Mouse (Mus musculus) inflammation-experienced regulatory T-cells, adult 6 months (primary cell): ENCODE results near the gene Cdh3. TPM values are rescaled to one million over a fixed set of nuclear protein-coding genes. Genes with fewer than 3 reads are reported as not detected.

Experiments used
- ATAC-seq: one replicate; pipeline ENCODE4 v1.8.0; 2017
- polyA plus RNA-seq, 3 experiments: library from polyadenylated mRNA; unstranded; fragments of 100-300 nt; shearing (Covaris generic); gene quantifications; one replicate each; pipeline ENCODE4 v1.2.1; 2017

Cdh3 gene
- not detected for polyA plus RNA-seq

DNA sequence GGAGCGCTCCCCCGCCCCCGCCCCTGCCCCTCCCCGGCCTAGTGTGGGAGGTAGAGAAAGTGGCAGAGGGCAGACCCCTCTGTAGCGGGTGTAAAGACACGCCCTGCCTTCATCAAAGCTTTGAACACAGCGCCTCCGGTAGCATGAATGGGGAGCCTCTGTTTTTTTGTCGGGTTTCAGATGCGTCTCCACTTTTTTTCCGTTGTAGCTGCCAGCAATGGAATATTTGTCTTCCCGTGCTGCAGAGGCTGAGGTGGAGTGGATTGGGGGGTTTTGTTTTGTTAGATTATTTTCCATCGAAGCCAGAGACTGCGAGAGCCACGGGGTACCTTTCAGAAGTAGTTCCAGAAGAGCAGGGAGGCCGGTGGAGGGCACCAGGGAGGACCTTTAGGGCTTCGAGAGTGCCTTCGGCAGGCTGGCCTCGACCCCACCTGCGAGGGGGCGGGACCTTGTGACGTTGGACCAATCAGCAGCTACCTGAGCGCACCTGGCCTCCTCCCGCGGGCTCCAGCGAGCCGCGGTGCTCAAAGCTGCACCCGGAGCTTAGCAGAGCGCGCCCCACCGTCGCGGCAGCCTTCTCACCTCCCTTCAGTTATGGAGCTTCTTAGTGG lies at the start of gene Cdh3:
Gene Cdh3, plus strand, starts transcription at position 527 of the 611 bp plus-strand sequence.
- no peak for ATAC-seq

DNA sequence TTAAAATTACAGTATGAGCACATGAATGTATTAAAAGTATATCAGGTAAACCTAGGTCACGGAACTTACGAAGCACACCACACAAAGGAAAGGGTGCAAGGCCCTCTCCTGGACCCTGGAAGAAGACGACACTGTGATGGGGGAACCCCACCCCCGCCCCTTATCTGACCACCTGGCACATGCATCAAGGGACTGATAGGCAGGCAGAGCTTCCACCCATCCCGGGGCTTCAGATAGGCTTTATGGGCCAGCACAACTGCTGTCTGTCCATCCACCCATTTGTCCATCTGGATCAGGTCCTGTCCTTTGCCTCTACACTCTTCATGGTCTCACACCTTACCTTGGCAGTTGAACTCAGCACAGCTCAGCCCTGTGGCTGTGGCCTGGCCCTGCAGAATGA lies 48.6 kb upstream of the Cdh3 start:
- ATAC-seq = no peak

DNA sequence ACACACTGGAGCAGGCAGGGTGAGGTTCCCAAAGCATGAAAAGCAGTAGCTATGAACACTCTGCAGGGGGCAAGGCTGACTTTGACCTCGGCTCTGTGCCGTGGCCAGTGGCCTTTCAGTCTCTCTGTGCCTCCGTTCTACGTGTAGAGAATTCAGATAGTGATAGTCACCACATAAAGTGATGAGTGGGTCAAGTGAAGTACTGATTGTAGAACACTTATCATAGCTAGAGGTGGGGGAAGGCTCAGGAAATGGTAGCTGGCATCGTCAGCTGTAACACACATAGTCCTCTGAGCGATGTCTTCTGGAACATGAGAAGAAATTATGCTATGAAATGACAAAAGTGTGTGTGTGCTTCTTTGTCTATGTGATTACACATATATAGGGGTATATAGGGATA lies 46.9 kb upstream of the Cdh3 start:
- no peak for ATAC-seq

DNA sequence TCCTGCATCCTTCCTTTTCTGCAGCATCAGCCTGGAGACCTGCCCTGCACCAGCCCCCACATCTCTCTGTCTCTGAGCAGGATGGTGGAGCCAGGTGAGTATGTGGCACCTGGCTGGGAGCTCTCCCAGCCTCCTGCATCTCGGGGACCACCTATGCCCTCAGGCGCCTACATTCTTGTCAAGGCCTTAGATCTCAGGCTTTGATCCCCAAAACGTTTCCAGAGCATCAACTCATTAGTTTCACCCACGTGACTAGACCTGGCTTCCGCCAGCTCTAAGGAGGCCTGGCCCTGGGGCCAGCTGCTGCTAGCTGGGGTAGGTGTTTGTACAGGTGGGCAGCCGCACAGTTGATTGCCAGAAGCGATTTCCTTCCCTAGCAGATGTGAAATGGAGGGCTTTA lies 41.2 kb upstream of the Cdh3 start:
- no peak for ATAC-seq

DNA sequence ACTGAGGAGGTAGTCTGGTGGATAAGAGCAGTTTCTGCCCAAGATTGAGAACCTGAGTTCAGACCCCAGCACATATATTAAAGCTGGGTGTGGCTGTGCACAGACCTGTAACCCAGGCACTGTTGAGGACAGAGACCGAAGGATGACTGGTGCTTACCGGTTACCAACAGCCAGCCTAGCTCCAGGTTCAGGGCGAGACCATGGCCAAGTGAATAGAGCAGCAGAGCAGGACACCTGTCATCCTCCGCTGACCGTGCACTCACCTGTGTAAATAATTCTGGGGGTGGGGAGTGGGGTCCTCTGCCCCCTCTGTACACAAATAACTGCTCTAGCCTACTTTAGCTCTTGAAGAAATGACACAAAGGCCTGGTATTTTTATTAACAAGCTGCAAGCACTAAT lies 36.7 kb upstream of the Cdh3 start:
- no peak for ATAC-seq

DNA sequence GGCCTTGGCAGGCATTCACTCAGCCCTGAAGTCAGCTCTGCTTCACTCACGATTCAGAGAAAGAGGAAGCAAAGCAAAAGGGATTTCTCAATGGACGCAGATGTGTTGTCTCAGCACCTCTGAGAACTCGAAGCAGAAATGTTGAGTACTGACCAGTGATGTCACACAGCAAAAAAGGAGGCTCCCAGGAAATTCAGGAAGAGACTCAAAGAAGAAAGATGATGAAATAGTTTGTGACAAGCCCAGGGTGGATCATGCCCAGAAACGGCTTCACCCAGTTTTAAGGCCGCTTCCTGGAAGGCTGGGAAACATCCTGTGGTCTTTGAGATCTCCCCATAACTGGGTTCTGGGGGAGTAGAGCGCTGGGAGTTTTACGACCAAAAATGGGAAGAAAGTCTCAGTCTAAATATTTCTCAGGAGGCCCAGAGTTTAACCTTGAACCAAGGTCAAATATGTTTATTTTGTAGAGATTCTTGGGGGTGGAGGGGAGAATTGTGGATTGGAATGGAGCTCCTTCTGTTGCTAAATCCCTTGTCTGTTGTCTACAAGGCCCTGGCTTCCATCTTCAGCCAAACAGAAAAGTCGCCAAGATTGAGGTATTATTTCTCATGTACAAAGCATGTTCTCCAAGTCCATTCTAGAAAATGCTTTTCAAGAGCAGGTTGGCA lies 10.5 kb upstream of the Cdh3 start, which contains the start of gene 6030452D12Rik:
Gene 6030452D12Rik, plus strand, starts transcription at position 505 of the 668 bp plus-strand sequence.
- ATAC-seq = no peak

DNA sequence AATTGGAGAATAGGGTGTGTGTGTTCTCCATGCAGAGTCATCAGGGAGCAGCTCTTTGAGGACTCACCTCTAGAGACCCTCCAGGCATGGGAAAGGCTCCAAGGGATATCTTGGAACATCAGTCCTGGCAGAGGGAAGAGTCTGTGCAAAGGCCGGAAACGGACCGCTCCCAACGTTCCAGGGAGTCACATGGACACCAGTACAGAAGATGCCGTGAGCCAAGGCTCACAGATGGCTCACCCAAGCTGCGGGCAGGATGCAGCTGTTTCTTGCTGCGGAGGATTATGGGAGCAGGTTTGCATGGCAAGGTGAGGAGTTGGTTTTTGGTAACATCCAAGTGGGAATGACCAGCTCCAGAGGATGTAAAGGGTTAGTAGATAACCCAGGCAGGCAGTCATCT lies 6.5 kb upstream of the Cdh3 start:
- no peak for ATAC-seq

DNA sequence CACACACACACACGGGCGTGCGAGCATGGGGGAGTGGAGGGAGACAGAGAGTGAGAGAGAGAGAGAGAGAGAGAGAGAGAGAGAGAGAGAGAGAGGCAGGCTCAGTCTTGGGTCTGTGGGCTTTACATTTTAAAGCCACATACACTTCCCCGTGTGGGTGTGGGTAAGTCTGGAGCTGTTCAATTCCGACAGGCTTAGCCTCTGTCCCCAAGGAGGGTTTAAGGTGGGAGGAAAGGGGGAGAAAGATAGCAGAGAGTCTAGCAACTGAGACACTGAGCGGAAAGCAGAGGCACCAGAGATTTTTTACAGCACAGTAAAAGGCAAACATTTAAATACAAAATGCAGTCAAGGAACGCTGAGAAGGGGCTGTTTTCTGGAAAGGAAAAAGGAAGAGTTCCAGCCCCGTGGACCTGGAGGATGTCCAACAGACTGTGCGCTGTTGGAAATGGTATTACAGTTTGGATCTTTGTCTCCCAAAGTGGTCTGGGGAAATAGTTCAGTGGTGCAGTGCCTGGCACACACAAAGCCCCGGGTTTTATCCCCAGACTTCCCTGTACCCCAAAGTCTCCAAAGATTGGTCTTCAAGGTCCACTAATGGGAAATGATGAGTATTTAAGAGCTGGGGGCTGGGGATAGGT lies 5.2 kb upstream of the Cdh3 start:
- ATAC-seq = no peak

DNA sequence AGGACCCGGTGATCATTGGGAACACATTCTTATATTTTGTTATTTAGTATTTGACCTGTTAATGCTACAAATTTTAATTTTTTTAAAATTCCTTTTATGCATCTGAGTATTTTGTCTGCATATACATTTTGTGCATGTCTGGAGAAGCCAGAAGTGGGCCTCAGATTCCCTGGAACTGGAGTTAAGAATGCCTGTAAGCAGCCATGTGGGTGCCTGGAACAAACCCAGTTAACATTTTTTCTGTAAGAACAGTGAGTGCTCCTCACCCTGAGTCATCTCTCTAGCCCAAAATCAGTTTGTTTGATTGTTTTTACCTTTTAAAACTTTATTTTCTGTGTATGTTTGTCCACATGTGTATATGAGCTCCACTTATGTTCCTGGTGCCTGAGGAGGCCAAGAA lies 4.6 kb upstream of the Cdh3 start:
- ATAC-seq = no peak

DNA sequence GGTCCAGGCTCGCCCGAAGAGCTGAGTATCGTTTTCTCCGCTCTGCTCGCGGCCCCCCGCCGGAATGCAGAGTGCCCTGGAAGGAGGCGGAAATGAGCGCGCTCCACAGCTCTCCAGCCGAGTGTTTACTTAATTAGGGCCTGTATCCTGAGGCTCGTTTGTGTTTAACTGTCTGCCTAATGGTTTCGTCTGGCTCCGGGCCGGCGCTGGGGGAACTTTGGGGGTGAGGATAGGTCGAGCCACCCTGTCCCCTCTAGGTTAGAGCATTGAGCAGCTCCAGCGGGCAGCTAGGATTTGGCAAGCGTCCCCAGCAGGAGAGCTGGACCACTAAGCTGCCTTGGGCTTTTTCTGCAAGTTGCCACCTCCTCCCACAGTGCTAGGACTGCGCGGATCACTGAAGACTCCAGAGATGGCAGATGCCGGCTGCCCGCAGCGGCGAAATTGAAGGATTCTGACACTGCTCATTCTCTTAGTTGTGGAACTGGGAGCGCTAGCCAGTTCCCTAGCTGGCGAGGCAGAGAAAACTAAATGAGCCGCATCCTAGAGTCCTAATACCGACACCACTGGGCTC lies 2.8 kb upstream of the Cdh3 start:
- no peak for ATAC-seq

DNA sequence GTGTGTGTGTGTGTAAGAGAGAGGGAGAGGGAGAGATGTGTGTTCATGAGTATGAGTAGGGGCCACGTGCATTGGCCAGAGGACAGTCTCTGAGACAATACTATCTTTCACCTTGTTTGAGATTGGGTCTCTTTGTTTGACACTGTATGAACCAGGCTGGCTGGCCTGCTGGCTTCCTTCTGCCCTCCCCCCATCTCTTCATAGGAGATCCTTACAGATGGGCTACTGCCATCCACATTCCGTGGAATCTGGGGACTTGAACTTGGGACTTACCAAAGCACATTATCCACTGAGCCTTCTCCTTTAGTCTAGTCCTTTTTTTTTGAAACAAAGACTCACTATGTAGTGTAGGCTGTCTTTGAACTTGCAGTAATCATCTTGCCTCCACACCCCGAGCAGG lies 2.2 kb upstream of the Cdh3 start:
- no peak for ATAC-seq

DNA sequence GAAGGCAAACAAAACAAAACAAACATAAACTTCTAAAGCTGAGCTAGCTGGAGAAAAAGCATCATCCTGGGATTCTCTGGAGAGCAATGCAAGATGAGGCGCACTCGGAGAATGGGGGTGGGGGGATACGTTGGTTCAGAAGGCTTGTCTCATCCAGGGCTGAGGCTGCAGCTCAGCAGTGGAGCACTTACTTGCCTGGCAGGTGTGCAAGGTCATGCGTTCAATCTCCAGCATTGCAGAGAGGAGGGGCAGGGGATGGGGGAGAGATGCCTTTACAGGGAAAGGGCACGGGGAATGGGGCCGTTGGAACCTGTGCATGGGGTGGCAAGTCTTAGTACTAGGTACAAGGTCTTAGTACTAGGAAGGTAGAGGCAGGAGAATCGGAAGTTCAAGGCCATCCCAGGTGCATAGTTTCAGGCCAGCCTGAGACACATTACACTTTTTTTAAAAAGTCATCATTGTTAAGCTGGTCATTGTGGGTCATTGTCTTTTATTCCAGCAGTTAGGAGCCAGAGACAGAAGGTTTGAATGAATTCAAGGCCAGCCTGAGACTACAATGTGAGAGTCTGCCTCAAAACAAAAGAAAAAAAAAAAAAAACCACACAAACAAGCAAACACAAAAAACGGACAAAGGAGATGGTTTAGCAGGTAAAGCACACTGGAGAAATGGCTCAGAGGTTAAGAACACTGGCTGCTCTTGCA lies 1.5 kb upstream of the Cdh3 start:
- no peak for ATAC-seq

DNA sequence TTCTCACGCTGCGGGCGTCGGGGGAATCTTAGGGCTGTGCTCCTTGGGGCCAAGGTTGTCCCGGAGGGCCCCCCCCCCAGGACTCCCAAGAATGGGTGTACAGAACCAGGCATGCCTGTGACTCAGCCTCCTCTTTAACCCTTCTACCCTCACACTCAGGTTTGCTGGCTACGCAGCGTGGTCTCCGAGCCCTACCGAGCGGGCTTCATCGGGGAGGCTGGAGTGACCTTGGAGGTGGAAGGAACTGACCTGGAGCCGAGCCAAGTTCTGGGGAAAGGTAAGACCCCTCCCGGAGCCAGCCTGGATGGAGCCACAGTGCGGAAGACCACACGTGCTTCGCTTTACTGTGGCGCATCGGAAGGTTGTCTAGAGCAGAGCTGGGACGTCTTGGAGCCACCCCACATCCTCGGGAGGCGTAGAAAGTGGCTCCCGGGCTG lies 392 bp downstream of the Cdh3 start:
- ATAC-seq = no peak

DNA sequence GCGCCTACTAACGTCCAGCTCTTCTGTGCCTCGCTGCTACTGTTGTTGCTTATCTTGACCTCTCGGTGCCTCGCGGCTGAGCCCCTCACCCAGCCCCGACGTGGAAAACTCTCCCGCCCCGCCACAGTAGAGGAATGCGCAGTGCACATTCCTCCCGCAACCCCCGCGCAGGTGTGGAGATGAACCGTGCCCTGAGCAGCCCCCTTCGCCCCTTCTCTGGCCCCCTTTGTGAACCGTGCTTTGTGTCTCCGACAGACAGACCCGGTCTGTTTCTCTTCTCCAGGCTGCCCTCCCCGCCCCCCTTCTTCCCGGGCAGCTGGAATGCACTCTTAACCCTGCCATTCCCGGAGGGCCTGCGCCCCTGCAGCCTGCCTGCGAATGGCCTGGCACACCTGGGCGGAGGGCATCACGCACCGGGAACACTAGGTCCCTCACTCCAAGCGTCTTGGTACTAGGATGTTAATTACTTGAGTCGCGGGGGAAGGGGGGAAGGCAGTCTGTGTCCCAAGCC lies 895 bp downstream of the Cdh3 start:
- ATAC-seq = no peak

DNA sequence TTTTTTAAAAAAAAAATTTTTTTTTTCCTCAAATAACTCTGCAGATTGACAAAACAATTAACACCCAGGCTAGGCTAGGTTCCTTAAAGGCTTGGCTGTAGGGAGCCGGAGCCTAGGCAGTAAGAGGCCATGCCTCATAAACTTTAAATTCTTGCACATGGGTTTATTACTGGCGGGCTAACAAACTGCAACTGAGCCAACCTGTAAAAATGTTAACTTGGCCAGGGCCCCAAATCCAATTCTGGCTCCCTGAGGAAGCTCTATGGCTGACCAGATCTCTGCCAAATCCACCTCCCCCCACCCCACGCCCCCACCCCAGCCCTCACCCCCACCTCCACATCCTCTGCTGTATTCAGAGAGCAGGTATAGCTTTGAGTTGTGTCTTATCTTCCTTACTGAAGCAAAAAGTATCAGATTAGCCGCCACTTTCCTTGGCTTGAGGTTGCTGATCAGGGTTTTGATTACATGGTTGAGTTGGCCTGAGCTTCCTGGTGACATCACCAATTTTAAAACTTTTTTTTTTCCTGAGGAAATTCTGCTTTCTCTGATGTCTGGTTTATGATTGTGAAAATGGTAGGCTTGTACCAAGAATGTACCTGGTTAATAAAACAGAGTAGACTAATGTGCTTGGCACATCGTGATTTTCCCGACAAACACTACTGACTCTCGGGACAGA lies 1.9 kb downstream of the Cdh3 start:
- no peak for ATAC-seq

DNA sequence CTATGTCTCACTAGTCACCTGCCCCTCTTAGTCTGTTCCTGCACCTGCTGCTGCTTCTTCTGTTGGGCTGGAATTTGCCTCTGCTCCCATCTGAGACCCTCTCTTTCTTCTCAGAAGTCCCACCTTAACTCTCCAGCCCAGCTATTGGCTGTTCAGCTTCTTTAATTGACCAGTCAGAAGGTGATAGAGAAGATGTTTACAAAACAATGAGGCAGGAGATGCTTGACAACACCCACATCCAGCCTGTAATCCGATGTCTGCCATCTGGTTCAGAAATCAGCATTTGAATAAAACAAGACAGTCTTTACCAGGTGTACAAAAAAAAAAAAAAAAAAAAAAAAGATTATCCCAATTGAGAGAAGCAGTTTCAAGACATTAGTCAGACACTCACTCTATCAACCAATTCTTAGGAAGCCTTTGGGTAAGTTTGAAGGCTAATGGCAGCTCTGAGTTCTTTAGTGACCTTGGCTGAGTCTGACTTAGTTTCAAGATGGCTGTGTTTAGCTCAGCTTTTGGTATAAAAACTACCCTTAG lies 5.3 kb downstream of the Cdh3 start:
- ATAC-seq = no peak

DNA sequence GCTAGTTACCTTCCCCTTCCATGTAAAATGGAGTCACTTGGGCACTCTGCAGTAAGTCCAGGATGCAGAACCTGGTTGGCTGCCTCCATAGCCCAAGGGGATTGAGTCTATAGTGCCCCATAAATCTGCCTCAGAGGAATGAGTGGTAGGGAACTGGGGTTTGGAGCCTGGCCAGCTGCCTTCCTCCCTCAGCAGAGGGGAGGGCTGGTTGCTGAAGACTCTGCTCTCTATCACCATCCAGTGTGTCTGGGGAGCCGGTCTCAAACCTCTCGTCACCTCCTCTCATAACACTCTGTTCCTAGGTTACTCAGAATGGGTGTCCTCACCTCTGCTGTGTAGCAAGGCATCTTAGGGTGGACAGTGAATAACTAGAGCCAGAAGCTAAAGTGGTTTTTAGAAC lies 5.9 kb downstream of the Cdh3 start:
- no peak for ATAC-seq

DNA sequence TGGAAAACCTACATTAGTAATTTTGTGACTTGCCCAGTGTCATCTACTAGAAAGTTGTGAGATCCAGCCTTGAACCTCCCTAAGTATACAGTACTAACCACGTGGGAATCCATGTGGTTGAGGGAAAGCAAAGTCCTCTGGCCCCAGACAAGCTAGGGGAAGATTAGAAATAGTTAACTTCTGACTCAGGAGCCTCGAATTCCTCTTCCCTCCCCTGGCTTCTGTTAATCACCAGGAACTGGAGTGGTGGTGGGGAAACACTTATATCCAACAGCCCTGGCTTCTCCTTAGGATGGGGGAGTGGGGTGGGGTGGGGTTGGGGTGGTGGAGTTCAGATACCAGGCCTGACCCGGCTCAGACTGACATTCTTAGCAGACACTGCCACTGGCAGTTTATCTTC lies 8.1 kb downstream of the Cdh3 start:
- no peak for ATAC-seq

DNA sequence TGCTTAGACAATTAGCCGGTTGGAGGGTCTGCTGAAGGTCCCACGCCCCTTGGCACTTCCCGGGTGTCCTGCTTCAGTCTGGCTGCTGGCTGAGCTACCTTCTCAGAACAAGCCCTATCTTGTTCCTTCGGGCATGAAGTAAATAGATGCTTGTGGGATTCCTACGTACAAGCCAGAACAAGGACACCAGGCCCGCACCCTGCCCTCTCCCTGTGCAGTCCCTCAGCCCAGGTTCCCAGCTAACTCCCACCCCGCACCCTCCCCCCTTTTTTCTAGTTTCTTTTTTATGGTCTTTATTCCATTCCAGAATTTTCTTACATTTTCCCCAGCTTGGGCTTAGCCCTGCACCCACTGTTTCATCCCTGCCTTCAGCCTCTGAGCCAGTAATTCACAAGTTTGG lies 9.9 kb downstream of the Cdh3 start:
- no peak for ATAC-seq

DNA sequence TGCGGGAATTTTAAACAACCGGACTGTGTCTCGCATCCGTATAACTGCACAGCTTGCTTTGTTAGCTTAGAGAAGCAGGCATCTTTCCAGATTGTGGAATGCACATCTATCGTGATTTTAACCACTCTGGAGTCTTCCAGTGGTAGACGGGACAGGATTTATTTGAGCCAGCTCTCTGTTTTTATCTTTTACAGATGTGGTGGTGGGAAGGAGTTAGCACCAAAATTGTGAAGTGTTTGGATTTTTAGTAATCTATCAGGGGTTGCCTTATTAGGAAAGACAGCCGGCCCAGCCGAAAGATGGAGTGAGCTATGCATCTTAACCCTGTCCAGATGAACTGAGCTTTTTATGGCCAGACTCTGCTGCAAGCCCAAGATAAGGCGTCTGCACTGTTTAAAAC lies 11.2 kb downstream of the Cdh3 start:
- ATAC-seq = no peak

DNA sequence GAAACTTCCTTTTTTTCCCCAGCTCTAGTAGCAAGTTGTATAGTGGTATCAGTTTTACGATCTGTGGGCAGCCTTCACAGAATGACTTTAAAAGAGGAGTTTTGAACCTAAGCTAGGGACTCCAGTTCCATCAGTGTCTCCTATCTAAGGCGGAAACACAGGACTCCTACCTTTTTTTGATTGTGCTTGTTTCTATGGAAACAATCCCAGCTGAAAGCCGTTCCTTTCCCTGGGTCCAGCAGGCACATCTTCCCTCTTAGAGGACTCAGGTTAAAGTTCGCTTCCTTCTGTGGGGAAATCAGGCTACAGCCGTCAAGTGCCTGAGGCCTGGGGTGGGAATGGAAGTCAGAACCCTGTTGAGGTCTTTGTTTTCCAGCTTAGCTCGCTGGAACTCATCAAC lies 16.0 kb downstream of the Cdh3 start:
- no peak for ATAC-seq
